Mouse (Mus musculus) small intestine, adult 10 weeks (tissue): ENCODE measurements around the gene Sprr1b. TPM values are rescaled to one million over a fixed set of nuclear protein-coding genes. Genes with fewer than 3 reads are reported as not detected.

Experiments used
- polyA plus RNA-seq: library from polyadenylated mRNA; stranded (reverse); fragments of 350-450 nt; fragmentation: Illumina TruSeq; extraction: RNeasy Lipid Tissue Mini Kit (QIAGEN cat#74804); gene quantifications from one replicate; pipeline ENCODE4 v1.2.3, GENCODE M21; 2014; ENCODE audit warnings: low replicate concordance

Sprr1b gene
- polyA plus RNA-seq: not detected

DNA sequence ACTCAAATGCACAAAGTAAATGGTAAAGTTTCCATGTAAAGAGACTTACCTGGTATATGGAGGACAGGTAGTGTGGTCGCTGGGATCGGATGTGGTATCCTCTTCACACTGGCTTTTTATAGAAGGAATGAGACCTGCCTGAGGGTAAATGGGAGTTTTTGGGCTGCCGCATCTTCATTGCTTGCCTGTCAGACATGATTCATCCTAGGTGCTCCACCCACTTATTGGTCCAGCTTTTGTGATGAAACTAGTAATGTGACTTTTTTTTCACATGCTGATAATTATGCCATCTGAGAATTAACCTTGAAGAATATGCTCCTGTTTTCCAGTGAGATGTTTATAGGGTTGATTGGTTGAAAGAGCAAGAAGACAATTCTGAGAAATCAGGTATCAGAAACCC is at the start of gene Sprr1b:
Sprr1b (minus strand) TSS at position 101 of the 400 bp plus-strand sequence.

DNA sequence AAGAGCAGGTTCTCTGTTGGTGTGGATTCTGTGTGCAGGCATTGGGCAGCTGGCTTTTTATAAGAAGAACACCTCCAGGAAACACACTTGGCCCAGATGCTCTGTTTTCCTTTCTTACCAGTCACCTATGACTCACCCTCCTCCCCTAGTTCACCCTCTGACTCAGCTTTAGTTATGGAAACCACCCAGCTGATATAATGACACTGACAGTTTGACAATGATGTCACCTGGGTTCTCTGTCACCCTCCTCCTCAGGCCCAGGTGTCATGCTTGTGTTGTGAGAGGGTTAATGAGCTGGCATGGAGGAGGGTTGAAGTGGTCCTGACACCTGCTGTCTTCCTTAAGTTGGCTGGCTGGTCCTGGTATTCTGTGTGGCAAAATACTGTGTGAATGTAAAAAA is 47.3 kb upstream of the Sprr1b start, which contains the start of gene Sprr1a:
Sprr1a (minus strand) TSS at position 33 of the 400 bp plus-strand sequence.

DNA sequence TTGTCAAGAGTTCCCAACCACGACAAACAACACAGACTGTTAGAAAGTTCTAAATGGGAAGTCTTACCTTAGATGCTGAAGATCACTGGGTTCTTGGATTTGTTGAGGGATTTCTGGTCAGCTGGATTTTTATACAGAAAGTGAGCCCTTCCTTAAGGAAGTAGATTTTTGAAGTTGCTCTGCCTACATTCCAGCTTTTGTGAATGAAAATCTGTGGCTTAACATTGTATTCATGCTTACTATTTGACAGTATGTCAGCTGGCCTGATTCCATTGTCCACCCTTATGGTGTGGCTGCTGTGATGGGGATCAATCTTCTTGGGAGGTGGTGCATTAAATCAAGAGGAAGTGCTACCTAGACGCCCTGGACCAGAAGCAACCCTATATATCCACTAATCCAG is 20.0 kb upstream of the Sprr1b start, which contains the start of gene Sprr3:
Sprr3 (minus strand) TSS at position 101 of the 400 bp plus-strand sequence.

DNA sequence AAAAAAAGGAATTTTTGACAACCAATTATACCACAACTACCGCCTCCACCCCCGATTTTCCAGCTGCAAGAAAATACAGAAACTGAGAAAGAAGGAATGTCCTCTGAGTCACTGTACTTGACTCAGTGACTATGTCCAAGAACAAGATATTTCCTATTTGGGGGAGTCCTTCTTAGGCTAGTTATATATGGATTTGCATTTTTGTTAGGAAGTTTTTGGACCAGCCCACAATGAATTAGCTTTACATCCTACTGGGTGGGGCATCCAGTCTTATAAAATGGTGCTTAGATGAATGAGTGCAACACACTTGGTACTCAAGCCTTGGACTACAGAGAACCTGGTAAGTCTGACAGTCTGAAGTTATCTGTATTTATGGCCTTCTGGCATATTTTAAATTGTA is 6.3 kb downstream of the Sprr1b start, which contains the start of gene Sprr2k:
Sprr2k (plus strand) TSS at position 301 of the 400 bp plus-strand sequence.

DNA sequence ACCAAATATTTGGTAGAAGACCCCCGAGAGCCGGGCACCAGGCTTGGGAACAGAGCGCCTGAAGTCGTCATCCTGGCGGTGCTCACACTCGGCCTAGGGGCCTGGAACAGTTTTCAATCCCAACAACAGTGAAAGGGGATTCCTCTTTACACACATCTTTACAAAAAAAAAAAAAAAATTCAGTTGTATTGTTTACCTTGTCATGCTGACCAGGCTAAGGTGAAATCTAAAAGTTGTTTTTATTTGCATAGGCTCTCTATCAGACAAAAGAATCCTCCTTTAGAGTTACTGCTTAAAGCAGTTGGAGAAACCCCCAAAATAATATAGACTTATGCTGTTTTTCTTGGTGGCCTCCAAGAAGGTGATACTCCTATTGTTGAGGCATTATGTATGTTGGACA is 9.3 kb downstream of the Sprr1b start, which contains the start of gene Gm9774:
Gm9774 (minus strand) TSS at position 101 of the 400 bp plus-strand sequence.

DNA sequence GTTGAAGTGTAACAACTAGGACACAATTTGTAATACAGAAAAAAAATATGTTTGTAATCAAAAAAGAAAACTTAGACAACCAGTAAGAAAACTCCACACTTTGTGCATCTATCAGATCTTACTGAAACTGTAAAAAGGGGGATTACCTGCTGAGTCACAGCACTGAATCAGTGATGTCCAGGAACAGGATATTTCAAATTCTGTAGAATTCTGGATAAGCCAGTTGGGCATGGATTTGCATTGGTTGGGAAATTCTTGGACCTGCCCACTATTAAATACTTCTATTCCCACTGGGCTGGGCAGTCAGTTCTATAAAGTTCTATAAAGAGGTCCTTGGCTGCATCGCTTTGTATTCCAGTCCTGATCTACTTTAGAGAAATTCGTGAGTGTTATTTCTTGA is 20.8 kb downstream of the Sprr1b start, which contains the start of gene Sprr2j-ps:
Sprr2j-ps (plus strand) TSS at position 301 of the 400 bp plus-strand sequence.

DNA sequence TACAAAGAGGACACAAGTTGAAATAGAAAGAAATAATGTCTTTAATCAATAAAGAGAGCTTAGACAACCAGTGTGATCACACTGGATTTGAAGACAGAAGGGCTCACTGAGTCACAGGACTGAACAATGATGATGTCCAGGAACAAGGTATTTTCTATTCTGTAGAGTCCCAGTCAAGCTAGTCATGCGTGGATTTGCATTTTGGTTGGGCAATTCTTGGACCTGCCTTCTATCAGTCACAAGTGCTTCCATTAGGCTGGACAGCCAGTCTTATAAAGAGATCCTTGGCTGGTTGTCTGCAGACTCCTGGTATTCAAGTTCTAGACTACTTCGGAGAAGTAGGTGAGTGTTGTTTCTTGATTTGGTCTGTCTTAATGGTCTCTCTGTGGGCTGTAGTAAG is 30.9 kb downstream of the Sprr1b start, which contains the start of gene Sprr2i:
Sprr2i (plus strand) TSS at position 301 of the 400 bp plus-strand sequence.

Other genes with a start within 250 kb of the Sprr1b start
- gene Sprr2a1, start 223.0 kb downstream of the Sprr1b start, polyA plus RNA-seq: 193 TPM
- 459 TPM for gene Sprr2a2, start 222.9 kb downstream of the Sprr1b start, polyA plus RNA-seq
- 13.9 TPM for gene Sprr2a3, start 153.4 kb downstream of the Sprr1b start, polyA plus RNA-seq
- gene Sprr2b, start 122.2 kb downstream of the Sprr1b start, polyA plus RNA-seq: not detected
- not detected for gene Sprr2d, start 99.6 kb downstream of the Sprr1b start, polyA plus RNA-seq
- gene Sprr2e, start 86.6 kb downstream of the Sprr1b start, polyA plus RNA-seq: not detected
- not detected for gene Sprr2f, start 73.6 kb downstream of the Sprr1b start, polyA plus RNA-seq
- gene Sprr2h, start 53.1 kb downstream of the Sprr1b start, polyA plus RNA-seq: not detected
- gene Sprr2i, start 30.8 kb downstream of the Sprr1b start, polyA plus RNA-seq: not detected
- not detected for gene Sprr2j-ps, start 20.7 kb downstream of the Sprr1b start, polyA plus RNA-seq
- gene Gm9774, start 9.4 kb downstream of the Sprr1b start, polyA plus RNA-seq: 5.0 TPM
- gene Sprr2k, start 6.2 kb downstream of the Sprr1b start, polyA plus RNA-seq: not detected
- not detected for gene Sprr3, start 19.9 kb upstream of the Sprr1b start, polyA plus RNA-seq
- 1.4 TPM for gene Sprr1a, start 47.1 kb upstream of the Sprr1b start, polyA plus RNA-seq
- gene Sprr4, start 61.7 kb upstream of the Sprr1b start, polyA plus RNA-seq: not detected
- not detected for gene 2310046K23Rik, start 95.7 kb upstream of the Sprr1b start, polyA plus RNA-seq
- not detected for gene Ivl, start 134.9 kb upstream of the Sprr1b start, polyA plus RNA-seq
- 0.93 TPM for gene Smcp, start 150.2 kb upstream of the Sprr1b start, polyA plus RNA-seq
- gene 2210017I01Rik, start 168.7 kb upstream of the Sprr1b start, polyA plus RNA-seq: not detected
- gene Lce6a, start 182.9 kb upstream of the Sprr1b start, polyA plus RNA-seq: not detected
- not detected for gene Lce1a1, start 209.5 kb upstream of the Sprr1b start, polyA plus RNA-seq
- not detected for gene Lce1b, start 218.1 kb upstream of the Sprr1b start, polyA plus RNA-seq
- gene Lce1a2, start 231.5 kb upstream of the Sprr1b start, polyA plus RNA-seq: not detected
- not detected for gene Lce1c, start 240.5 kb upstream of the Sprr1b start, polyA plus RNA-seq
- not detected for gene Lce1d, start 248.4 kb upstream of the Sprr1b start, polyA plus RNA-seq